Mouse (Mus musculus): ENCODE results near the gene Mlst8. TPM values are rescaled to one million over a fixed set of nuclear protein-coding genes. Genes with fewer than 3 reads are reported as not detected.

Mlst8 gene
- 41.6 TPM for polyA plus RNA-seq (2015; fragmentation: Illumina TruSeq; extraction: RNeasy Lipid Tissue Mini Kit (QIAGEN cat#74804); ENCODE audit: low read depth, low replicate concordance)

DNA sequence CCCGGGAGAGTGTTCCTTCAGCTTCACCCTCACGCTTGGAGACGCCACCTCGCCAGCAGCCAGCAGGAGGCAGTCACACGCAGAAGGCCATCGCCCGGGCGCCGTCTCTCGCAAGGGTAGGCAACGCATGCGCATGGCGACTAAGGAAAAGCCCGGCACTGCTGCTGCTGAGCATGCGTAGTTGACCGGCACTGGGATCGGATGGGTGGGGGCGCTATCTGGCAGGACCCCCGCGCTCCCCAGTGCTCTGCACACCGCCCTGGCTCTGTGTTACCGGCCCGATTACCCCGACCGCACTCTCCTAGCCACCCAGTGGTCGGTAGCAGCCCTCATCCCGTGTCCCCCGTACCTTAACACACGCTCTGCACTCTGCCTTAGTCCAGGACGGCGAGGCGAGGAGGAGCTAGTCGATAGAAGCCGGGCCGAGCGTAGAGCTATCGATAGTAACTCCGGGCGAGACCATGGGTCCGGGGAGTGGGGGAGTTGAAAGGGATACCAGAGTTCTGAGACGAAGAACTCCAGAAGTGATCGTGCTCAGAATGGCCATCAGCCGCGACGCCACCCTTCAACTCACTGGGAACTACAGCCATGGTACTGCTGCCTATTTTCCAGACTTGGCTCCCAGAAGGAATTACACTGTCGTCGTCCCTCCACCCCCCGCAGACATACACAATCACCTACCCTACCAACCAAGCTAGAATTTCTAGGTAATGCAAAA lies at the start of gene Mlst8:
TSS of gene Mlst8 (minus strand) at position 416 of the 718 bp plus-strand sequence.

GRCm38 (mm10) chr17:24527723-24528559 lies 49.1 kb upstream of the Mlst8 start, which contains the start of gene Traf7:
Gene Traf7 (minus strand): TSS chr17:24527938.

DNA sequence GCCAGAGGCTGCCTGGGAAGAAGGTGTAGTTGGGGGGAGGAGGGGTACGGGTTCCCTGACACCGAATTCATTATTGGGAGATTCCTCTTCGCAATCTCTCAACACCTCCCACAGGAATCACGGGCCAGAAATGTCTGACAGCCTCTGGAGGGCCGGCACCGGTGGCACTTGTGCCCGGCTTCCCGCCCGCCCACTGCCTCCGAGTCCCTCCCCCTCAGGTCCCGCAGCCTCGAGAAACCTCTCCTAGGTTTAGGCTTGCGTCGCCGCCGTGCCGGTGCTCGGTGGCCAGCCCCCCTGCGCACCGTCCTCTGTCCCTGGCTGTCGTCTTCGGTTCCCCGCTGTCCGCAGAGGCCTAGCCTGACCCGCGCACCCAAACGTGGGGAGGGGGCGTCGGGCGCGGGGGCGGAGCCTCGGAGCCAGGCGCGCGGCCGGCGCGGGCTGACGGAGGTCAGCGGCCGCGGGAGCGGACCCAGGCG lies 9.3 kb upstream of the Mlst8 start, which contains the start of gene Caskin1:
TSS of gene Caskin1 (plus strand) at position 416 of the 476 bp plus-strand sequence.

GRCm38 (mm10) chr17:24473612-24474275 lies 5.1 kb downstream of the Mlst8 start, which contains the start of gene Bricd5:
Gene Bricd5 (plus strand): TSS chr17:24473884.

DNA sequence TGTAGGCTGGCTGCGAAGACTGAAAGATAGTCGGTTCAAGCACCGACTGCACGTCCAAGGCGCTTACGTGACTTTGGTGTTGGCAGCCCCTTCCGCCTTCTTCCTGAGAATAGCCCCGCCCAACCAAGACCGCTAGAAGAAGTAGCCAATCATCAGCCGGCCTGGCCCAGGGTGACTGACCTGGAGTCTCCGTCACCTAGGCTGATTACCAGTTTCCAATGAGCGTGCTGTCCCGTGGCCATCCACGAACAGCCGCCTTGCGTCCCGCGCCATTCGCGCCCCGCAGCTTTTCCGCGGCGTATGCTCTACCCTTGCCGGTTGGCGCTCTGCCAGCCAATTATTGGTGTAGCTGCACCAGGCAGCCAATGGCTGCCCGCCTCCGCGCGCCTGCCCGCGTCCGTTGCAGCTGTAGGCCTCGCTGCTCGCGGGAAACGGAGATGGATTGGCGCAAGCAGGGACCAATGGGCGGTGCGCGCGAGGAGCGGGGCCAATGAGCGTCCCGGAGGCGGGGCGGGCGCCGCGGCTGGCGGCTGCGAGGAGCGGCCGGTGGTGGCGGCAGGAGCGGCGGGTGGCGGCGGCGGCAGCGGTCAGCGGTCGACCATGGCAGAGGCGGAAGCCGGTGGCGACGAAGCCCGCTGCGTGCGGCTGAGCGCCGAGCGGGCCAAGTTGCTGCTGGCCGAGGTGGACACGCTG lies 8.8 kb downstream of the Mlst8 start, which contains the start of the genes E4f1 and Pgp:
TSS of gene E4f1 (minus strand) at position 404 of the 693 bp plus-strand sequence.
TSS of gene Pgp (plus strand) at position 483 of the 693 bp plus-strand sequence.

DNA sequence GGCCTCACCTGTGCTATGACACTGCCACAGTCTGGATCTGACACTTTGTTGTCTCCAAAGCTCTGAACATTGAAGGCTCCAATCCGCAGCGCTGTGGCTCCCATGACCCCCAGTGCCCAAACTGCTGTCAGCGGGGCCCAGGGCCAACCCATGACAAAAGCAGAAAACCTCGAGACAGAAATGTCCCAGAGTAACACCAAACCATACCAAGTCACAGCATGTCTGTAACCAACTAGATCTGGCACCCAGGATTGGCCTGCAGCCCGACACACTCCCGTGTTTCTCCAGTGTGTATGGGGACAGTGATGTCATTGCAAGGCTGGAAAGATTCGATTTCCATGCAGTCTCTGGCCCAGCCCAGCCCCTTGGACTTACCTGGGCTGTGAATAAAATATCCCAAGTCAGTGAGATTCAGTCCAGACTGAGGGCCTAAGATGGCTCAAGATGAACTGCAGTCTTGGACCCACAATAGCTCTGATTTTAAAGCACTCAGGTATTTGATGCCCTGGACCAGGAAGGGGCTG lies 36.2 kb downstream of the Mlst8 start, which contains the start of gene Dnase1l2:
TSS of gene Dnase1l2 (minus strand) at position 474 of the 524 bp plus-strand sequence.

GRCm38 (mm10) chr17:24426471-24427169 lies 52.3 kb downstream of the Mlst8 start, which contains the start of gene Eci1:
Gene Eci1 (plus strand): TSS chr17:24426641.

Other genes with a start within 250 kb of the Mlst8 start
- 3.1 TPM for gene Ccnf, start 227.6 kb downstream of the Mlst8 start, polyA plus RNA-seq (2015; fragmentation: Illumina TruSeq; extraction: RNeasy Lipid Tissue Mini Kit (QIAGEN cat#74804); ENCODE audit: low read depth, low replicate concordance)
- 0.21 TPM for gene Abca17, start 128.0 kb downstream of the Mlst8 start, polyA plus RNA-seq (2015; fragmentation: Illumina TruSeq; extraction: RNeasy Lipid Tissue Mini Kit (QIAGEN cat#74804); ENCODE audit: low read depth, low replicate concordance)
- 38.3 TPM for gene Abca3, start 127.1 kb downstream of the Mlst8 start, polyA plus RNA-seq (2015; fragmentation: Illumina TruSeq; extraction: RNeasy Lipid Tissue Mini Kit (QIAGEN cat#74804); ENCODE audit: low read depth, low replicate concordance)
- gene Rnps1, start 64.5 kb downstream of the Mlst8 start, polyA plus RNA-seq (2015; fragmentation: Illumina TruSeq; extraction: RNeasy Lipid Tissue Mini Kit (QIAGEN cat#74804); ENCODE audit: low read depth, low replicate concordance): 157 TPM
- gene Eci1, start 52.4 kb downstream of the Mlst8 start, polyA plus RNA-seq (2015; fragmentation: Illumina TruSeq; extraction: RNeasy Lipid Tissue Mini Kit (QIAGEN cat#74804); ENCODE audit: low read depth, low replicate concordance): 37.9 TPM
- 8.0 TPM for gene Dnase1l2, start 36.0 kb downstream of the Mlst8 start, polyA plus RNA-seq (2015; fragmentation: Illumina TruSeq; extraction: RNeasy Lipid Tissue Mini Kit (QIAGEN cat#74804); ENCODE audit: low read depth, low replicate concordance)
- 26.5 TPM for gene E4f1, start 8.8 kb downstream of the Mlst8 start, polyA plus RNA-seq (2015; fragmentation: Illumina TruSeq; extraction: RNeasy Lipid Tissue Mini Kit (QIAGEN cat#74804); ENCODE audit: low read depth, low replicate concordance)
- 68.9 TPM for gene Pgp, start 8.7 kb downstream of the Mlst8 start, polyA plus RNA-seq (2015; fragmentation: Illumina TruSeq; extraction: RNeasy Lipid Tissue Mini Kit (QIAGEN cat#74804); ENCODE audit: low read depth, low replicate concordance)
- 1.0 TPM for gene Bricd5, start 5.2 kb downstream of the Mlst8 start, polyA plus RNA-seq (2015; fragmentation: Illumina TruSeq; extraction: RNeasy Lipid Tissue Mini Kit (QIAGEN cat#74804); ENCODE audit: low read depth, low replicate concordance)
- gene Caskin1, start 9.5 kb upstream of the Mlst8 start, polyA plus RNA-seq (2015; fragmentation: Illumina TruSeq; extraction: RNeasy Lipid Tissue Mini Kit (QIAGEN cat#74804); ENCODE audit: low read depth, low replicate concordance): 78.2 TPM
- 80.2 TPM for gene Traf7, start 48.9 kb upstream of the Mlst8 start, polyA plus RNA-seq (2015; fragmentation: Illumina TruSeq; extraction: RNeasy Lipid Tissue Mini Kit (QIAGEN cat#74804); ENCODE audit: low read depth, low replicate concordance)
- 59.9 TPM for gene Rab26, start 55.1 kb upstream of the Mlst8 start, polyA plus RNA-seq (2015; fragmentation: Illumina TruSeq; extraction: RNeasy Lipid Tissue Mini Kit (QIAGEN cat#74804); ENCODE audit: low read depth, low replicate concordance)
- gene Pkd1, start 70.8 kb upstream of the Mlst8 start, polyA plus RNA-seq (2015; fragmentation: Illumina TruSeq; extraction: RNeasy Lipid Tissue Mini Kit (QIAGEN cat#74804); ENCODE audit: low read depth, low replicate concordance): 45.2 TPM
- 97.7 TPM for gene Tsc2, start 153.6 kb upstream of the Mlst8 start, polyA plus RNA-seq (2015; fragmentation: Illumina TruSeq; extraction: RNeasy Lipid Tissue Mini Kit (QIAGEN cat#74804); ENCODE audit: low read depth, low replicate concordance)
- 9.6 TPM for gene Nthl1, start 153.6 kb upstream of the Mlst8 start, polyA plus RNA-seq (2015; fragmentation: Illumina TruSeq; extraction: RNeasy Lipid Tissue Mini Kit (QIAGEN cat#74804); ENCODE audit: low read depth, low replicate concordance)
- gene Slc9a3r2, start 171.2 kb upstream of the Mlst8 start, polyA plus RNA-seq (2015; fragmentation: Illumina TruSeq; extraction: RNeasy Lipid Tissue Mini Kit (QIAGEN cat#74804); ENCODE audit: low read depth, low replicate concordance): 49.3 TPM
- gene Npw, start 179.4 kb upstream of the Mlst8 start, polyA plus RNA-seq (2015; fragmentation: Illumina TruSeq; extraction: RNeasy Lipid Tissue Mini Kit (QIAGEN cat#74804); ENCODE audit: low read depth, low replicate concordance): not detected
- 31.2 TPM for gene Zfp598, start 190.6 kb upstream of the Mlst8 start, polyA plus RNA-seq (2015; fragmentation: Illumina TruSeq; extraction: RNeasy Lipid Tissue Mini Kit (QIAGEN cat#74804); ENCODE audit: low read depth, low replicate concordance)
- 193 TPM for gene Syngr3, start 210.9 kb upstream of the Mlst8 start, polyA plus RNA-seq (2015; fragmentation: Illumina TruSeq; extraction: RNeasy Lipid Tissue Mini Kit (QIAGEN cat#74804); ENCODE audit: low read depth, low replicate concordance)
- gene Gfer, start 217.1 kb upstream of the Mlst8 start, polyA plus RNA-seq (2015; fragmentation: Illumina TruSeq; extraction: RNeasy Lipid Tissue Mini Kit (QIAGEN cat#74804); ENCODE audit: low read depth, low replicate concordance): 22.1 TPM
- 3.3 TPM for gene Noxo1, start 217.2 kb upstream of the Mlst8 start, polyA plus RNA-seq (2015; fragmentation: Illumina TruSeq; extraction: RNeasy Lipid Tissue Mini Kit (QIAGEN cat#74804); ENCODE audit: low read depth, low replicate concordance)
- 28.6 TPM for gene Tbl3, start 228.6 kb upstream of the Mlst8 start, polyA plus RNA-seq (2015; fragmentation: Illumina TruSeq; extraction: RNeasy Lipid Tissue Mini Kit (QIAGEN cat#74804); ENCODE audit: low read depth, low replicate concordance)
- gene Rnf151, start 239.0 kb upstream of the Mlst8 start, polyA plus RNA-seq (2015; fragmentation: Illumina TruSeq; extraction: RNeasy Lipid Tissue Mini Kit (QIAGEN cat#74804); ENCODE audit: low read depth, low replicate concordance): not detected
- gene Rps2, start 239.0 kb upstream of the Mlst8 start, polyA plus RNA-seq (2015; fragmentation: Illumina TruSeq; extraction: RNeasy Lipid Tissue Mini Kit (QIAGEN cat#74804); ENCODE audit: low read depth, low replicate concordance): 796 TPM
- gene Ndufb10, start 245.4 kb upstream of the Mlst8 start, polyA plus RNA-seq (2015; fragmentation: Illumina TruSeq; extraction: RNeasy Lipid Tissue Mini Kit (QIAGEN cat#74804); ENCODE audit: low read depth, low replicate concordance): 517 TPM
- 1.1 TPM for gene Rpl3l, start 248.7 kb upstream of the Mlst8 start, polyA plus RNA-seq (2015; fragmentation: Illumina TruSeq; extraction: RNeasy Lipid Tissue Mini Kit (QIAGEN cat#74804); ENCODE audit: low read depth, low replicate concordance)